Mouse (Mus musculus): ENCODE results near the gene Thoc5. TPM values are rescaled to one million over a fixed set of nuclear protein-coding genes. Genes with fewer than 3 reads are reported as not detected.

Gene Thoc5
- polyA plus RNA-seq, 1 experiment from 2014 or later = 53.2 TPM

DNA sequence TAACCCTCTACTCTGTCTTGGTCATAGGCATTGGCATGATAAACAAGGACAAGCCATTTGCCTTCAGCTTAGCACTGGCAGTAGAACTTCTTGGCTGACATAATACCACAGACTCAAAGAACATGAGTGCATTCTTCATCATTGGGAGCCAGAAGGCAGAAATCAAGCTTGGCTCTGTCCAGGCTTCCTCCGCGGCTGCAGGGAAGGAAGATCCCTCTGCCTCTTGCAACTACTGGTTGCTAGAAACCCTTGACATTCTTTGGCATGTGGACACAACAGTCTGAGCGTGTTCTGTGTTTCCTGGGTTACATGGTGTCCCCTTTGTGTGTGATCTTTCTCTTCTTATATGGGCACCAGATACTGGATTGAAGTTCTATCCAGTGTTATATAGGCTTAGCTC lies 8.1 kb upstream of the Thoc5 start:
- Histone ChIP-seq H3K9ac (replicated peaks; ENCODE audit: low read depth, low read length) (no peak overlapping the region), H3K4me2 (ENCODE audit: low read depth, low read length) (no peak overlapping the region), H3K27me3 (ENCODE audit: control insufficient read depth, insufficient read depth, low read length) (no peaks in the 10 kb centered on the region), H3K9me3 (ENCODE audit: control insufficient read depth, low read length) (no peaks in the 10 kb centered on the region), H3K36me3 (ENCODE audit: control insufficient read depth, insufficient read depth, low read length) (peaks cover 43% of the 10 kb centered on the region), H3K4me3 (ENCODE audit: low read depth, low read length) (no peak overlapping the region), H3K27ac (ENCODE audit: low read depth, low read length) (no peak overlapping the region), H3K4me1 (ENCODE audit: control insufficient read depth, insufficient read depth, low read length) (no peaks in the 10 kb centered on the region)
- 90% methylated on average over 3 of the region's 3 CpGs for WGBS
- ATAC-seq (ENCODE audit: low read depth) = no peak

DNA sequence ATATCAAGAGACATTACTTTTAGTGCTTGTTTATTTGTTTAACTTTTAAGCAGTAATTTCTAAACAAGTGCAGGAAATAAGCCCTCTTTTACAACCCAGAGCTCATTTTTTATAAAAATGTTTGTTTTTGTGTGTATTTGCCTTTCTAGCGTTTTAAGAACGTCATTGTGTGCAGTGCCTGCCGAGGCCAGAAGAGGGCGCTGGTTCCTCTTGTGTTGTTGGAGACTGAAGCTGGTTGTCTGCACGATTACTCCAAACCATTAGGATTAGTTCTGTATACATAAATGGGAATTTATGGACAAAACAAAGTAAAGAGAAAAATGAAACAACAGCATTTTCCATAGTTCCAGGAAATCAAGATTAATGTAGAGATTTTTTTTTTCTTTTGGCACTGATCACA lies 5.3 kb downstream of the Thoc5 start:
- H3K36me3 ChIP-seq (ENCODE audit: control insufficient read depth, insufficient read depth, low read length) = peaks cover 32% of the 10 kb centered on the region
- H3K9ac ChIP-seq (replicated peaks; ENCODE audit: low read depth, low read length) = no peak overlapping the region
- 69% methylated on average over 5 of the region's 5 CpGs for WGBS
- H3K9me3 ChIP-seq (ENCODE audit: control insufficient read depth, low read length) = no peaks in the 10 kb centered on the region
- ATAC-seq (ENCODE audit: low read depth) = no peak
- H3K4me1 ChIP-seq (ENCODE audit: control insufficient read depth, insufficient read depth, low read length) = peaks cover 3% of the 10 kb centered on the region; the same call in 1 of the 2 replicates
- no peak overlapping the region for H3K27ac ChIP-seq (ENCODE audit: low read depth, low read length)
- no peaks in the 10 kb centered on the region for H3K27me3 ChIP-seq (ENCODE audit: control insufficient read depth, insufficient read depth, low read length)
- no peak overlapping the region for H3K4me2 ChIP-seq (ENCODE audit: low read depth, low read length)
- no peak overlapping the region for H3K4me3 ChIP-seq (ENCODE audit: low read depth, low read length)

DNA sequence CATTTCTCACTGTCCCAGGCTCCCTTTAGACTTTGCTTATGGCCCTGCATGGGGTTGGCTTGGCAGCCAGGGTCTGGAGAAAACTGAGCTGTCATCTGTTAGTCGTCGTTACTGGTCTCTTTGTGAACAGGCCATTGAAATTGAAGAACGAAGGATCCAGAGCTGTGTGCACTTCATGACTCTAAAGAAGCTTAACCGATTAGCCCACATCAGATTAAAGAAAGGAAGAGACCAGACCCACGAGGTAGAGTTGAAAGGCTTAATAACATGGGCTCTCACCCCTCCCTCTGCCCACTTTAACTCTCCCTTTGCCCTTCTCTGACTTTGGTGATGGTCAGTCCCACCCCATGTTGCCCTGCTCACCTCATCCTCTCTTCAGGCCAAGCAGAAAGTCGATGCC lies 6.8 kb downstream of the Thoc5 start:
- Histone ChIP-seq H3K9me3 (ENCODE audit: control insufficient read depth, low read length) (no peaks in the 10 kb centered on the region), H3K27me3 (ENCODE audit: control insufficient read depth, insufficient read depth, low read length) (no peaks in the 10 kb centered on the region), H3K4me2 (ENCODE audit: low read depth, low read length) (no peak overlapping the region), H3K4me3 (ENCODE audit: low read depth, low read length) (no peak overlapping the region), H3K4me1 (ENCODE audit: control insufficient read depth, insufficient read depth, low read length) (no peaks in the 10 kb centered on the region), H3K9ac (replicated peaks; ENCODE audit: low read depth, low read length) (no peak overlapping the region), H3K36me3 (ENCODE audit: control insufficient read depth, insufficient read depth, low read length) (peaks cover 40% of the 10 kb centered on the region), H3K27ac (ENCODE audit: low read depth, low read length) (no peak overlapping the region)
- WGBS = 89% methylated on average over 6 of the region's 6 CpGs
- ATAC-seq (ENCODE audit: low read depth) = no peak

DNA sequence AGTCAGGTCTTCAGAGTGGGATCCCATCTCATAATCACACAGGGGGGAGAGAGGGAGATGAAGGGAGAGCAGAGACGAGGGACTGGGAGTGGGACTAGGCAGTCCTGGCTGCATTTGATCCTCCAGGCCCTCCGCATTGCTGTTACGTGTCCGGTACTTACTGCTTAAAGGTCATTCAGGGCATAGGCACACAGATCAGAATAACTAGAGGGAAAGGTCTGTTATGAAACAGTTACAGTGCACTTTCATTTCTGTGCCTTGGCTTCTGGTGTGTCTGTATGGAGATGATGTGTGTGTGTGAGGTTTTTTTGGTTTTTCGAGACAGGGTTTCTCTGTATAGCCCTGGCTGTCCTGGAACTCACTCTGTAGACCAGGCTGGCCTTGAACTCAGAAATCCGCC lies 11.1 kb downstream of the Thoc5 start:
- 95% methylated on average over 6 of the region's 6 CpGs for WGBS
- Histone ChIP-seq H3K27me3 (ENCODE audit: control insufficient read depth, insufficient read depth, low read length) (no peaks in the 10 kb centered on the region), H3K9me3 (ENCODE audit: control insufficient read depth, low read length) (no peaks in the 10 kb centered on the region), H3K27ac (ENCODE audit: low read depth, low read length) (no peak overlapping the region), H3K4me1 (ENCODE audit: control insufficient read depth, insufficient read depth, low read length) (no peaks in the 10 kb centered on the region), H3K4me2 (ENCODE audit: low read depth, low read length) (no peak overlapping the region), H3K4me3 (ENCODE audit: low read depth, low read length) (no peak overlapping the region), H3K36me3 (ENCODE audit: control insufficient read depth, insufficient read depth, low read length) (peaks cover 47% of the 10 kb centered on the region), H3K9ac (replicated peaks; ENCODE audit: low read depth, low read length) (no peak overlapping the region)
- no peak for ATAC-seq (ENCODE audit: low read depth)

DNA sequence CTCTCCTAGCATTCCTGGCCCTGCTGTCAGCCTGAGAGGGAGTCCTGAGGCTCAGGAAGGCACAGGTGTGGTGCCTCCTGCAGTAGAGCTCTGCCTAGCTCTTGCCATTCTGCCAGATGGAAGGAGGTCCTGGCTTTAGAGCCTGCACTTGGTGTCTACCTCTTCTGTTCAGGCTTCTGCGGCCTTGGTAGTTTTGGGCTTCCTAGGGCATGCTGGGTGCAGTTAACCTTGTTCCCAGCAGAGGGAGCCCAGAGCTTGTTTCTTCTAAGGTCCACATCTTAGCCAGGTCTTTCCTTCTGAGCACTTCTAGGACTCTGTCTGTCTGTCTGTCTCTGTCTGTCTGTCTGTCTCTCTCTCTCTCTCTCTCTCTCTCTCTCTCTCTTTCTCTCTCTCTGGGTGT lies 20.9 kb downstream of the Thoc5 start:
- no peak overlapping the region for H3K27ac ChIP-seq (ENCODE audit: low read depth, low read length)
- ATAC-seq (ENCODE audit: low read depth) = no peak
- no peak overlapping the region for H3K9ac ChIP-seq (replicated peaks; ENCODE audit: low read depth, low read length)
- H3K4me1 ChIP-seq (ENCODE audit: control insufficient read depth, insufficient read depth, low read length) = no peaks in the 10 kb centered on the region
- peaks cover 60% of the 10 kb centered on the region for H3K36me3 ChIP-seq (ENCODE audit: control insufficient read depth, insufficient read depth, low read length)
- 59% methylated on average over 1 of the region's 1 CpGs for WGBS
- no peaks in the 10 kb centered on the region for H3K9me3 ChIP-seq (ENCODE audit: control insufficient read depth, low read length)
- no peaks in the 10 kb centered on the region for H3K27me3 ChIP-seq (ENCODE audit: control insufficient read depth, insufficient read depth, low read length)
- no peak overlapping the region for H3K4me3 ChIP-seq (ENCODE audit: low read depth, low read length)
- no peak overlapping the region for H3K4me2 ChIP-seq (ENCODE audit: low read depth, low read length)

DNA sequence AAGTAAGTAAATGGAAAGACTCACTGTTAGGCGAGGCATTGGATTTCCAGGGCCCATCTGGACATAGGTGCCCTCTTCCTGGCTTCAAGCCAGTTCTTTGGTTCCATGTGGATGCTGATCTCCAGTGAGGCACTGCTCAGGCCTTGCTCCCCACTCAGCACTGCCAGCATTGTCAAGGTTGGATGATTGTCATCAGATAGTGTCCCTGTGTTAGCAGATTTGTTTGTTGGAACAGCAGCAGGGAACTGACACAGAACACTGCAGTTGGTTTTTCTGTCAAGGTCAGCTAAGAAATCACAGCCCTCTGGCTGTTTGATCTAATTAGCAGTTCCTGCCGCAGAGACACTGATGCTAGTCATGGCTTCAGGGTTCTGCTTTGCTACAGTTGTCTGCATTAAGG lies 26.2 kb downstream of the Thoc5 start:
- H3K27ac ChIP-seq (ENCODE audit: low read depth, low read length) = no peak overlapping the region
- no peak overlapping the region for H3K9ac ChIP-seq (replicated peaks; ENCODE audit: low read depth, low read length)
- no peak overlapping the region for H3K4me3 ChIP-seq (ENCODE audit: low read depth, low read length)
- no peak for ATAC-seq (ENCODE audit: low read depth)
- no peaks in the 10 kb centered on the region for H3K9me3 ChIP-seq (ENCODE audit: control insufficient read depth, low read length)
- H3K4me1 ChIP-seq (ENCODE audit: control insufficient read depth, insufficient read depth, low read length) = no peaks in the 10 kb centered on the region
- H3K36me3 ChIP-seq (ENCODE audit: control insufficient read depth, insufficient read depth, low read length) = peaks cover 76% of the 10 kb centered on the region
- 97% methylated on average over 2 of the region's 2 CpGs for WGBS
- H3K4me2 ChIP-seq (ENCODE audit: low read depth, low read length) = no peak overlapping the region
- H3K27me3 ChIP-seq (ENCODE audit: control insufficient read depth, insufficient read depth, low read length) = no peaks in the 10 kb centered on the region

DNA sequence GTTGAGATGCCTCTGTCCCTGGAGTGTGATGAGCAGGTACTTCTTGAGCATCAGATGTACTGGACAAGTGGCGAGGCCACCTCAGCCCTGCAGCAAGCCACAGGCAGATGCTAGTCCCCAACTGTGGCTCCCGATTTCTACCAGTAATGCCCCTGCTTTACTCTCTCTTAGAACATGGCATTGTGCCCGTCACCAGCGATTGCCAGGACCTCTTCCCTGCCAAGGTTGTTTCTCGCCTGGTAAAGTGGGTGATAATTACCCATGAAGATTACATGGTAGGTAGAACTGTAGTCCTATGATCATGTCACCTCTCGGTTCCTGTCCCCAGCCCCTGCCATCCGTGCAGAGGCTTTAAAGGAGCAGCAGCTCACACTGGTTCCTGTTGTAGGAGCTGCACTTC lies 26.6 kb downstream of the Thoc5 start:
- Histone ChIP-seq H3K36me3 (ENCODE audit: control insufficient read depth, insufficient read depth, low read length) (peaks cover 81% of the 10 kb centered on the region), H3K9me3 (ENCODE audit: control insufficient read depth, low read length) (no peaks in the 10 kb centered on the region), H3K27ac (ENCODE audit: low read depth, low read length) (no peak overlapping the region), H3K27me3 (ENCODE audit: control insufficient read depth, insufficient read depth, low read length) (no peaks in the 10 kb centered on the region), H3K4me1 (ENCODE audit: control insufficient read depth, insufficient read depth, low read length) (no peaks in the 10 kb centered on the region), H3K4me2 (ENCODE audit: low read depth, low read length) (no peak overlapping the region), H3K4me3 (ENCODE audit: low read depth, low read length) (no peak overlapping the region), H3K9ac (replicated peaks; ENCODE audit: low read depth, low read length) (no peak overlapping the region)
- ATAC-seq (ENCODE audit: low read depth) = no peak
- 93% methylated on average over 7 of the region's 7 CpGs for WGBS

DNA sequence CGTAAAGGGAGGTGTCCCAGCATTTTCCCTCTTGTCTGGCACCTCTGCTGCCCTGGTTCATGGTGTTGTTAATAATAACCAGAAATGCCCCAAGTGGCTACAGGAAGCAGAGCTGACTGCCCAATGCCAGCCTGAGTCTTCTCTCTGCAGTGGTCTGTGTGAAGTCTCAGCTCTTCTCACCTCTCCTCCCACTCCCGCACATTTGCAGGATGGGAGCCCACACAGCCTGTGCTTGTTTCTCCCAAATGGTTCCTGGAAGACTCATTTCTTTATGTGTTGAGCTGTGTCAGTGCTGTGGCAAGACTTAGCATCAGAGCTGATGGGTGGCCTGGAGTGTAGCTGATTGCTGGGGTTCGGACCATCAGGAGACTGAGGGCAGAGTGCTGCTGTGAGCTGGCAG lies 32.1 kb downstream of the Thoc5 start:
- H3K4me1 ChIP-seq (ENCODE audit: control insufficient read depth, insufficient read depth, low read length) = no peaks in the 10 kb centered on the region
- H3K4me3 ChIP-seq (ENCODE audit: low read depth, low read length) = no peak overlapping the region
- H3K36me3 ChIP-seq (ENCODE audit: control insufficient read depth, insufficient read depth, low read length) = peaks cover 57% of the 10 kb centered on the region
- no peak overlapping the region for H3K9ac ChIP-seq (replicated peaks; ENCODE audit: low read depth, low read length)
- no peak overlapping the region for H3K27ac ChIP-seq (ENCODE audit: low read depth, low read length)
- no peak overlapping the region for H3K4me2 ChIP-seq (ENCODE audit: low read depth, low read length)
- no peaks in the 10 kb centered on the region for H3K27me3 ChIP-seq (ENCODE audit: control insufficient read depth, insufficient read depth, low read length)
- ATAC-seq (ENCODE audit: low read depth) = no peak
- WGBS = 92% methylated on average over 3 of the region's 3 CpGs
- no peaks in the 10 kb centered on the region for H3K9me3 ChIP-seq (ENCODE audit: control insufficient read depth, low read length)

DNA sequence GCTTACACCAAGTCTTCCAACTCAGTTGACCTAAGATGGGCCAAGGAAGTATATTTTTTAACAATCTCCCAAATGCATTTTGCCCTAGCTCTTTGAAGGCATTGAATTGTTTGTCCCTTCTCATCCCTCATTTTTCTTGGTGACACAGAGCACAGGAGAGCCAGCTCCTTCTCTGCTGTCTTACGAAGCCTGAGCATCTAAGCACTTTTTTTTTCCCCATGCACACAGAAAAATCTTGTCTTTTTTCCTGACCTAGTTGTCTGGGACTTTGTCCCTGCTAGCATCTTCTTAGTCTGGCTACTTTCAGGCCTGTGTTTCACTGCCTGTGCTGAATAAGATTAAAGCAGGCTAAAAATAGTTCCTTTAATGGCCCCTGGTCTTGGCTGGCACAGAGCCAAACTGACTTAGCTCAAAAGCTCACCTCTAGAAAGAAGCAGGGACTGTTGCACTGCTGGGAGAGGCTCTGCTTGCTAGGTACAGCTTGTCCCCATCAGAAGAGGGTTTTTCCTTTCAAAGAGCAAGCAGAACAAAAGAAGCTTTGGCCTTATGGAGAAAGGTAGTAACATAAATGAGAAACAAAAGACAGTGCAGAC lies 36.0 kb downstream of the Thoc5 start:
- H3K4me2 ChIP-seq (ENCODE audit: low read depth, low read length) = no peak overlapping the region
- H3K9ac ChIP-seq (replicated peaks; ENCODE audit: low read depth, low read length) = no peak overlapping the region
- H3K4me3 ChIP-seq (ENCODE audit: low read depth, low read length) = no peak overlapping the region
- no peak overlapping the region for H3K27ac ChIP-seq (ENCODE audit: low read depth, low read length)
- WGBS = 65% methylated on average over 1 of the region's 1 CpGs
- H3K36me3 ChIP-seq (ENCODE audit: control insufficient read depth, insufficient read depth, low read length) = peaks cover 28% of the 10 kb centered on the region
- H3K9me3 ChIP-seq (ENCODE audit: control insufficient read depth, low read length) = no peaks in the 10 kb centered on the region
- H3K4me1 ChIP-seq (ENCODE audit: control insufficient read depth, insufficient read depth, low read length) = no peaks in the 10 kb centered on the region
- ATAC-seq (ENCODE audit: low read depth) = no peak
- no peaks in the 10 kb centered on the region for H3K27me3 ChIP-seq (ENCODE audit: control insufficient read depth, insufficient read depth, low read length)
